Comparison of ENCODE assay signal across 17 mouse cellular contexts in the genomic region with DNA sequence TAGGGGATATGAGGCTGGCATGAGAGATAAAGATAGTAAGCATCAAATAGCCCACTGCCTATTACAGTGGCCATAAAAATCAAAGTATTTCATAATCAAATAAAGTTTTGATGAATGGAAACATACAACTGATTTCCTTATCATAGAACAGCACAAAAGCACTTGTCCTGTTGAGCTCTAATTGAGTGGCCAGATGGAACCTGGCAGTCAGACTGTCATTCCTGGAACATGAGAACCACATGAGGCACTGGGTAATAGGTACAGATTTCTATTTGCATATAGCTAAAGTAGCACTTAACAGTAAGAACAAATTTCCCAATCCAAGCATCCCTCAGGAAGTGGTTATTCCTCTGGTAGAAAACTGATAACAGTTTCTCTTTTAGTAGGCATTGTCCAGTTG.
"Had no signal": no experiment of that assay in that cellular context is flagged by ENCODE, and none has a peak within 500 bp of the region (broad histone marks: within the 10 kb centered on the region; RNA-seq: fewer than 3 reads in every experiment).

No protein-coding gene starts in this region.

- H3K4me1 ChIP-seq: lung, embryonic 15.5 days; megakaryocyte, embryonic 14.5 days; midbrain, embryonic 13.5 days; midbrain, embryonic 15.5 days; neural tube, embryonic 12.5 days; stomach, embryonic 15.5 days had no signal

- DNase-seq: lung, adult 2 months; lung, postnatal 14 days; lung, postnatal 36 days; right cerebral cortex, postnatal 14 days; thymus, adult 2 months; thymus, postnatal 25 days; thymus, postnatal 4 days had no signal

- H3K4me3 ChIP-seq: lung, embryonic 15.5 days; megakaryocyte, embryonic 14.5 days; midbrain, embryonic 13.5 days; midbrain, embryonic 15.5 days; neural tube, embryonic 12.5 days; stomach, embryonic 15.5 days had no signal

- H3K9me3 ChIP-seq: lung, embryonic 15.5 days; midbrain, embryonic 13.5 days; midbrain, embryonic 15.5 days; neural tube, embryonic 12.5 days; stomach, embryonic 15.5 days had no signal

- H3K27me3 ChIP-seq: lung, embryonic 15.5 days; megakaryocyte, embryonic 14.5 days; midbrain, embryonic 13.5 days; midbrain, embryonic 15.5 days; neural tube, embryonic 12.5 days; stomach, embryonic 15.5 days had no signal

- H3K36me3 ChIP-seq: lung, embryonic 15.5 days; midbrain, embryonic 13.5 days; midbrain, embryonic 15.5 days; neural tube, embryonic 12.5 days; stomach, embryonic 15.5 days had no signal

- ATAC-seq: lung, postnatal 0 days; midbrain, embryonic 13.5 days; midbrain, embryonic 15.5 days had no signal

- H3K27ac ChIP-seq: lung, embryonic 15.5 days; macrophage; midbrain, embryonic 13.5 days; midbrain, embryonic 15.5 days; neural tube, embryonic 12.5 days; stomach, embryonic 15.5 days; stomach, postnatal 0 days had no signal

- H3K4me2 ChIP-seq: lung, embryonic 15.5 days; midbrain, embryonic 11.5 days; midbrain, embryonic 13.5 days; midbrain, embryonic 15.5 days; neural tube, embryonic 12.5 days; stomach, embryonic 15.5 days had no signal

- H3K9ac ChIP-seq: lung, embryonic 15.5 days; midbrain, embryonic 13.5 days; midbrain, embryonic 15.5 days; neural tube, embryonic 12.5 days; stomach, embryonic 15.5 days had no signal
